Mouse (Mus musculus) right cerebral cortex, adult 2 months (tissue): Measurements from ENCODE around the gene Rtca.
A peak's percentile ranks its signal among the peaks of the same experiment; 100 is the strongest.

Experiments used
- DNase-seq, 2 experiments: peaks; one replicate each; pipeline ENCODE4 v3.0.0; 2021 to 2022; ENCODE audit warnings: low spot score in 2 of 2

Rtca gene

GRCm38 (mm10) chr3:116507772-116508351 is at the start of gene Rtca:
Gene Rtca, minus strand, starts transcription at chr3:116508208.
- peak; percentile 97 to 99 for DNase-seq

GRCm38 (mm10) chr3:116551362-116551761 is 43.4 kb upstream of the Rtca start:
- peak in 1 of 2 experiments; percentile 21 for DNase-seq

GRCm38 (mm10) chr3:116547430-116547829 is 39.4 kb upstream of the Rtca start:
- DNase-seq, result no peak

GRCm38 (mm10) chr3:116542532-116542931 is 34.5 kb upstream of the Rtca start:
- DNase-seq, result no peak

- DNase-seq, result no peak
Measured at GRCm38 (mm10) chr3:116542070-116542469, 34.1 kb upstream of the Rtca start.

- no peak for DNase-seq
Measured at GRCm38 (mm10) chr3:116537200-116537573, 29.2 kb upstream of the Rtca start.

- no peak for DNase-seq
Measured at GRCm38 (mm10) chr3:116536428-116537199, 28.6 kb upstream of the Rtca start.

- peak; percentile 38 to 54 for DNase-seq
Measured at GRCm38 (mm10) chr3:116530826-116531225, 22.8 kb upstream of the Rtca start.

GRCm38 (mm10) chr3:116529741-116530140 is 21.7 kb upstream of the Rtca start:
- DNase-seq, result no peak

- DNase-seq, result no peak
Measured at GRCm38 (mm10) chr3:116520141-116520761, 12.2 kb upstream of the Rtca start.

- DNase-seq, result peak; percentile 87 to 89
Measured at GRCm38 (mm10) chr3:116512904-116513716, 5.1 kb upstream of the Rtca start, which contains the start of gene Dbt. Gene Dbt, plus strand, starts transcription at chr3:116513070.

- DNase-seq, result no peak
Measured at GRCm38 (mm10) chr3:116512151-116512903, 4.3 kb upstream of the Rtca start.

GRCm38 (mm10) chr3:116495671-116496070 is 12.3 kb downstream of the Rtca start:
- no peak for DNase-seq

GRCm38 (mm10) chr3:116493658-116494057 is 14.3 kb downstream of the Rtca start:
- no peak for DNase-seq

- no peak for DNase-seq
Measured at GRCm38 (mm10) chr3:116491923-116492454, 16.0 kb downstream of the Rtca start.

GRCm38 (mm10) chr3:116490920-116491319 is 17.1 kb downstream of the Rtca start:
- DNase-seq, result no peak

GRCm38 (mm10) chr3:116483271-116483670 is 24.7 kb downstream of the Rtca start:
- no peak for DNase-seq

GRCm38 (mm10) chr3:116482724-116483123 is 25.3 kb downstream of the Rtca start:
- no peak for DNase-seq

- DNase-seq, result no peak
Measured at GRCm38 (mm10) chr3:116480937-116481336, 27.1 kb downstream of the Rtca start.

GRCm38 (mm10) chr3:116480119-116480518 is 27.9 kb downstream of the Rtca start:
- no peak for DNase-seq

- DNase-seq, result no peak
Measured at GRCm38 (mm10) chr3:116477351-116477750, 30.7 kb downstream of the Rtca start.
